Mouse (Mus musculus) MN1 (cell line): ENCODE results near the gene Fads2.

Source experiments
- DNase-seq: peaks from one replicate; pipeline ENCODE4 v3.0.0-alpha.2; 2016; ENCODE audit warnings: low spot score

Fads2 gene

GRCm38 (mm10) chr19:10013913-10014312, 87.6 kb downstream of the Fads2 start:
- DNase-seq = no peak

DNA sequence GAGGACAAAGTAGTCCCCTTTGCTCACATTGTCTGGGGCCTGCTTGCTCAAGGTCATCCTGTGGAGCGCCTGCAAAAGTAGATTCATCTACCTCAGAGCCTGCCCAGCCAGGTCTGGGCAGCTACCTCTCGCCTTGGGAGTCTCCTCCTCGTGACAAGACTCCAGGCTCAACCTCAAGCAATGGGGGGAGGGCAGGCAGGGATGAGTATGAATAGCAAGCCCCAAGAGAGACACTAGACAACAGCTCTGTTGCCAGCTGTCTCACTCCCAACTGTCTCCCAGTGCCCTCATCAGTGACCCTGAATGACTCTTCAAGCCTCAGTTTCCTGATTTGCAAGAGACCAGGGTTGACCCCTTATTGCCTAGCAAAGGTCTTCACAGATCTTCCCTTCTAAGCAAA, 88.2 kb downstream of the Fads2 start:
- no peak for DNase-seq

GRCm38 (mm10) chr19:10012827-10013278, 88.7 kb downstream of the Fads2 start:
- DNase-seq = no peak
